Mouse (Mus musculus): Measurements from ENCODE around the gene Ncoa3. TPM values are rescaled to one million over a fixed set of nuclear protein-coding genes. Genes with fewer than 3 reads are reported as not detected.
A peak's percentile ranks its signal among the peaks of the same experiment; 100 is the strongest.

Gene Ncoa3
- polyA plus RNA-seq, 1 experiment = 5.6 TPM

GRCm38 (mm10) chr2:166045006-166045405, 52.6 kb downstream of the Ncoa3 start:
- Histone ChIP-seq H3ac (ENCODE audit: control insufficient read depth, insufficient read length, low read depth) (no peak overlapping the region), H3K79me3 (ENCODE audit: low read depth) (no peaks in the 10 kb centered on the region), H3K36me3 (ENCODE audit: control insufficient read depth, insufficient read depth) (peaks cover 24% of the 10 kb centered on the region), H3K27me3 (ENCODE audit: control insufficient read depth, insufficient read depth, insufficient read length) (no peaks in the 10 kb centered on the region), H3K4me3 (ENCODE audit: insufficient read depth, poor library complexity, severe bottlenecking) (no peak overlapping the region), H3K79me2 (ENCODE audit: control insufficient read depth, insufficient read depth) (peaks cover 14% of the 10 kb centered on the region)
- TF ChIP-seq USF1 (IDR thresholded peaks at IDR 0.05; ENCODE audit: low read depth) = no peak
- TF ChIP-seq CTCF (IDR thresholded peaks at IDR 0.05; ENCODE audit: control insufficient read depth, insufficient read depth, insufficient read length) = no peak
- TF ChIP-seq MYOG (IDR thresholded peaks at IDR 0.05; ENCODE audit: control insufficient read depth, extremely low read depth, insufficient read length) = no peak

GRCm38 (mm10) chr2:166045549-166046501, 53.4 kb downstream of the Ncoa3 start:
- peaks cover 14% of the 10 kb centered on the region for H3K79me2 ChIP-seq (ENCODE audit: control insufficient read depth, insufficient read depth)
- no peak overlapping the region for H3K4me3 ChIP-seq (ENCODE audit: insufficient read depth, poor library complexity, severe bottlenecking)
- H3ac ChIP-seq (ENCODE audit: control insufficient read depth, insufficient read length, low read depth) = no peak overlapping the region
- H3K27me3 ChIP-seq (ENCODE audit: control insufficient read depth, insufficient read depth, insufficient read length) = no peaks in the 10 kb centered on the region
- H3K79me3 ChIP-seq (ENCODE audit: low read depth) = no peaks in the 10 kb centered on the region
- H3K36me3 ChIP-seq (ENCODE audit: control insufficient read depth, insufficient read depth) = peaks cover 25% of the 10 kb centered on the region
- peak; percentile 71 for TF ChIP-seq CEBPB (IDR thresholded peaks at IDR 0.05; ENCODE audit: low read depth)
- TF ChIP-seq MAX (IDR thresholded peaks at IDR 0.05) = no peak
- TF ChIP-seq CTCF (IDR thresholded peaks at IDR 0.05; ENCODE audit: control insufficient read depth, insufficient read depth, insufficient read length) = peak; percentile 39
- no peak for TF ChIP-seq MYOD1 (IDR thresholded peaks at IDR 0.05; ENCODE audit: control insufficient read depth, insufficient read length, low read depth)

- no peak overlapping the region for H3K4me3 ChIP-seq (ENCODE audit: insufficient read depth, poor library complexity, severe bottlenecking)
- no peak for TF ChIP-seq MAX (IDR thresholded peaks at IDR 0.05)
- TF ChIP-seq CEBPB (IDR thresholded peaks at IDR 0.05; ENCODE audit: low read depth) = no peak
- TF ChIP-seq MYOD1 (IDR thresholded peaks at IDR 0.05; ENCODE audit: control insufficient read depth, insufficient read length, low read depth) = no peak
- no peak for TF ChIP-seq CTCF (IDR thresholded peaks at IDR 0.05; ENCODE audit: control insufficient read depth, insufficient read depth, insufficient read length)
- no peak for TF ChIP-seq MYOG (IDR thresholded peaks at IDR 0.05; ENCODE audit: control insufficient read depth, extremely low read depth, insufficient read length)
- TF ChIP-seq FOSL1 (IDR thresholded peaks at IDR 0.05; ENCODE audit: insufficient read depth, low read length, poor library complexity, severe bottlenecking) = no peak
- TF ChIP-seq USF1 (IDR thresholded peaks at IDR 0.05; ENCODE audit: low read depth) = no peak
- no peaks in the 10 kb centered on the region for H3K79me3 ChIP-seq (ENCODE audit: low read depth)
- H3K79me2 ChIP-seq (ENCODE audit: control insufficient read depth, insufficient read depth) = peaks cover 8% of the 10 kb centered on the region
- peaks cover 36% of the 10 kb centered on the region for H3K36me3 ChIP-seq (ENCODE audit: control insufficient read depth, insufficient read depth)
- H3K27me3 ChIP-seq (ENCODE audit: control insufficient read depth, insufficient read depth, insufficient read length) = no peaks in the 10 kb centered on the region
- no peak overlapping the region for H3ac ChIP-seq (ENCODE audit: control insufficient read depth, insufficient read length, low read depth)
These were observed 55.5 kb downstream of the Ncoa3 start for GRCm38 (mm10) chr2:166047931-166048330.

GRCm38 (mm10) chr2:166048852-166049251, 56.4 kb downstream of the Ncoa3 start:
- no peak for TF ChIP-seq MYOG (IDR thresholded peaks at IDR 0.05; ENCODE audit: control insufficient read depth, extremely low read depth, insufficient read length)
- TF ChIP-seq USF1 (IDR thresholded peaks at IDR 0.05; ENCODE audit: low read depth) = no peak
- no peak for TF ChIP-seq FOSL1 (IDR thresholded peaks at IDR 0.05; ENCODE audit: insufficient read depth, low read length, poor library complexity, severe bottlenecking)
- no peak for TF ChIP-seq CTCF (IDR thresholded peaks at IDR 0.05; ENCODE audit: control insufficient read depth, insufficient read depth, insufficient read length)
- no peak for TF ChIP-seq MAX (IDR thresholded peaks at IDR 0.05)
- no peak overlapping the region for H3ac ChIP-seq (ENCODE audit: control insufficient read depth, insufficient read length, low read depth)
- H3K79me3 ChIP-seq (ENCODE audit: low read depth) = no peaks in the 10 kb centered on the region
- H3K79me2 ChIP-seq (ENCODE audit: control insufficient read depth, insufficient read depth) = peaks cover under 1% of the 10 kb centered on the region
- peaks cover 36% of the 10 kb centered on the region for H3K36me3 ChIP-seq (ENCODE audit: control insufficient read depth, insufficient read depth)
- no peaks in the 10 kb centered on the region for H3K27me3 ChIP-seq (ENCODE audit: control insufficient read depth, insufficient read depth, insufficient read length)
- no peak overlapping the region for H3K4me3 ChIP-seq (ENCODE audit: insufficient read depth, poor library complexity, severe bottlenecking)

GRCm38 (mm10) chr2:166051421-166051820, 59.0 kb downstream of the Ncoa3 start:
- Histone ChIP-seq H3K79me2 (ENCODE audit: control insufficient read depth, insufficient read depth) (no peaks in the 10 kb centered on the region), H3K36me3 (ENCODE audit: control insufficient read depth, insufficient read depth) (peaks cover 41% of the 10 kb centered on the region)

More at GRCm38 (mm10) chr2:166051421-166051820, 59.0 kb downstream of the Ncoa3 start:
- Histone ChIP-seq H3ac (ENCODE audit: control insufficient read depth, insufficient read length, low read depth) (no peak overlapping the region), H3K79me3 (ENCODE audit: low read depth) (no peaks in the 10 kb centered on the region), H3K27me3 (ENCODE audit: control insufficient read depth, insufficient read depth, insufficient read length) (no peaks in the 10 kb centered on the region), H3K4me3 (ENCODE audit: insufficient read depth, poor library complexity, severe bottlenecking) (no peak overlapping the region)
- no peak for TF ChIP-seq MYOD1 (IDR thresholded peaks at IDR 0.05; ENCODE audit: control insufficient read depth, insufficient read length, low read depth)
- TF ChIP-seq USF1 (IDR thresholded peaks at IDR 0.05; ENCODE audit: low read depth) = no peak
- no peak for TF ChIP-seq MAX (IDR thresholded peaks at IDR 0.05)
- no peak for TF ChIP-seq CTCF (IDR thresholded peaks at IDR 0.05; ENCODE audit: control insufficient read depth, insufficient read depth, insufficient read length)
- TF ChIP-seq FOSL1 (IDR thresholded peaks at IDR 0.05; ENCODE audit: insufficient read depth, low read length, poor library complexity, severe bottlenecking) = no peak
- no peak for TF ChIP-seq MYOG (IDR thresholded peaks at IDR 0.05; ENCODE audit: control insufficient read depth, extremely low read depth, insufficient read length)
- no peak for TF ChIP-seq CEBPB (IDR thresholded peaks at IDR 0.05; ENCODE audit: low read depth)

Measured in C2C12 (cell line).